Mouse (Mus musculus) heart, embryonic 15.5 days (tissue): ENCODE measurements at regions not wholly inside any gene's neighbourhood (a gene's known extent, or its start where the extent isn't known, plus 50 kb on each side); places are given as distances from the start of the nearest gene placed in this dataset.

Experiments used
- ATAC-seq: fragments of 200-750 bp; cut with Nextera tagmentation; replicated peaks from 2 replicates; pipeline ENCODE4 v1.8.0; 2017; ENCODE audit warnings: low read depth, moderate TSS enrichment; ENCODE audit not compliant: insufficient number of reproducible peaks, insufficient read depth, low FRiP score
- H3K27ac ChIP-seq: fragments of 300-500 bp; sonication (generic); 2 replicates; pipeline ENCODE4 v1.5.1; 2015; ENCODE audit warnings: mild to moderate bottlenecking, inconsistent platforms
- H3K27me3 ChIP-seq: fragments of 300-500 bp; sonication (generic); 2 replicates; pipeline ENCODE4 v1.6.1; 2015; ENCODE audit warnings: inconsistent platforms
- H3K36me3 ChIP-seq: fragments of 300-500 bp; sonication (generic); 2 replicates; pipeline ENCODE4 v1.6.1; 2015; ENCODE audit warnings: mild to moderate bottlenecking, inconsistent platforms
- H3K4me1 ChIP-seq: fragments of 300-500 bp; sonication (generic); replicated peaks from 2 replicates; pipeline ENCODE4 v1.6.1; 2015; ENCODE audit warnings: inconsistent platforms
- H3K4me2 ChIP-seq: fragments of 300-500 bp; sonication (generic); 2 replicates; pipeline ENCODE4 v1.6.1; 2015; ENCODE audit warnings: inconsistent platforms, mild to moderate bottlenecking, moderate library complexity
- H3K4me3 ChIP-seq: fragments of 300-500 bp; sonication (generic); 2 replicates; pipeline ENCODE4 v1.5.1; 2015; ENCODE audit warnings: mild to moderate bottlenecking, inconsistent platforms
- H3K9ac ChIP-seq: fragments of 300-500 bp; sonication (generic); 2 replicates; pipeline ENCODE4 v1.6.1; 2015; ENCODE audit warnings: mild to moderate bottlenecking, inconsistent platforms
- H3K9me3 ChIP-seq: fragments of 300-500 bp; sonication (generic); replicated peaks from 2 replicates; pipeline ENCODE4 v1.6.1; 2016; ENCODE audit warnings: inconsistent platforms
- WGBS: fragments of 180-500 bp; shearing (Covaris S2); methylation state at CpG from one replicate; pipeline ENCODE4 v1.1.7; 2015; ENCODE audit warnings: mixed read lengths; 5-methylcytosine and 5-hydroxymethylcytosine counted together

DNA sequence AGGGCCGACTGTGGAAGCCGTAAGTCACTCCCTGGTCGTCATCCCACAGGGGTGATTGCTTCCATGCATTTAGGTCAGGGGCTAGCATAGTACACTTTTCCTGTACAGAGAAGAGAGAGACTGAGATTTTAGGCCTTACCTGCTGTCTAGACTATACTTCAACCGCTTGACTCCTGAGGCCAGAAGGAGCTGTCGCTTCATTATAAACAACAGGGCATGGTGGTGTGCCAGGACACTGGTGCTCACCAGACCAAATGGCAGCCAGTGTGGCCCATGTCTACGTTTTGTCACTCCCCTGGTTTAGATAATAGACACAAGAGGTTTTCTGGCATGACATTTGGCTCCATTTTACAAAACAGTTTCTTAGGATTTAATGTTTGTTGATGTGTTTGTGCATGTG is 79.4 kb downstream of the Gas1 start:
- no peak overlapping the region for H3K4me2 ChIP-seq
- no peak overlapping the region for H3K27ac ChIP-seq
- no peaks in the 10 kb centered on the region for H3K36me3 ChIP-seq
- 65% methylated on average over 6 of the region's 6 CpGs for WGBS
- no peaks in the 10 kb centered on the region for H3K4me1 ChIP-seq
- H3K27me3 ChIP-seq: no peaks in the 10 kb centered on the region
- H3K9me3 ChIP-seq: no peaks in the 10 kb centered on the region
- H3K4me3 ChIP-seq: no peak overlapping the region
- H3K9ac ChIP-seq: no peak overlapping the region
- ATAC-seq: no peak

DNA sequence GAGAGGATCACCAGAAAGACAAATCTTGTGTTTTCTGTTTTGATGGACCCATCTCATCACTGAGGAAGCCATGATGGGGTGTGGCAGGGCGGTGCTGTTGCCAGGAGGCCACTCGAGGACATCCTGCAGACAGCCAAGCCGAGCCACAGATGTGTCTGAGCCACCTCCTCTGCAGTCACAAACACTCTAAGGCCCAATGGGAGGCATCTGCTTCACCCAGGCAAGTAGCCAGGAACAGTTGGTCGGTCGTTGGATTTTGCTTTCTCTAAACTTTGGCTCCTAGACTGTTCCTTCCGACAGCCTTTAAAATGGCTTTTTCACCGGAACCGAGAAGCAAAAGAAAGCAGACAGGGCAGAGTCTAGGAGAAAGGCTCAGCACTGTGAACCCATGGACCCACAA is 90.5 kb downstream of the Gas1 start:
- Histone ChIP-seq H3K27ac (no peak overlapping the region), H3K4me1 (peaks cover 10% of the 10 kb centered on the region), H3K27me3 (no peaks in the 10 kb centered on the region), H3K4me2 (no peak overlapping the region), H3K9me3 (no peaks in the 10 kb centered on the region), H3K4me3 (no peak overlapping the region), H3K36me3 (no peaks in the 10 kb centered on the region), H3K9ac (no peak overlapping the region)
- no peak for ATAC-seq
- WGBS: 74% methylated on average over 8 of the region's 8 CpGs

DNA sequence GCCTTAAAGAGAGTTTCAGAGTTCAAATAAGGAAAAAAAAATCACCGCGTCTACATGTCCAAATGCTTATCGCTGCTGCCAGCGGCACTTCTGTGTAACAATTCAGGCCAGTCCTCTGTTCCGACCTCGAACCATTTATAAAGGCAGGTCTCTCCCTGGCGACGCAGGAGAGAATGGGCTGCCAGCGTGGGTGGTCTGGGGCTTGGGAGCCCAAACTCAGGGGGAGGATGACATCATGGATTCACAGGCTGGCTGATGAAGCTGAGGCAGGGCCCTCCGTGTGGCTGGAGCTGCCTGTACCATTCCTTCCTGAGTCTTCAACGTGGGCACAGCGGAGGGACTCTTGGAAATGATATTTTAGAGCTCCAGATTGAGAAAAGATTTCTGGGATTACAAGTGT is 92.2 kb downstream of the Gas1 start:
- no peak for ATAC-seq
- Histone ChIP-seq H3K4me2 (peak overlapping the region; percentile 41), H3K9me3 (no peaks in the 10 kb centered on the region), H3K4me1 (peaks cover 10% of the 10 kb centered on the region), H3K36me3 (no peaks in the 10 kb centered on the region), H3K4me3 (no peak overlapping the region), H3K27me3 (no peaks in the 10 kb centered on the region), H3K9ac (0 out of 2 replicates have a peak overlapping the region, but pooled peaks have one; percentile 36), H3K27ac (no peak overlapping the region)
- WGBS: 32% methylated on average over 12 of the region's 12 CpGs

DNA sequence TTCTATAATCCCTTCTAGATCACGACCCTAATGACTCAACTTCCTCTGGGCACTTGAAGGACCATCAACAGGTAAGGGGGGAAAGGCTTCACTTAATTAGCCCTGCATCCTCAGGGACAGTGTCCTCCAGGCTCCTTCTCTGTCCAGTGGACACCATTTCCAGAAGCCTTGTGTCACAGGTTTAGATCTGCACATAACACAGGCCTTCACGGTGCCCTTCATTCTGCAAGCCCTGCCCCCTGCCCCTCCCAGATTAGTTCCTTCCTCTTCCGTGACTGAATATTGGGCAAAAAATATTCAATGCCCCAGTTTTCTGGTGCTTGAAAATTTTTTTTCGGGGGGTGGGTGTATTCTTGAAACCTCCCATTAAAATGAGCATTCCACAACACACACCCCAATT is 92.9 kb downstream of the Gas1 start:
- no peak overlapping the region for H3K4me3 ChIP-seq
- 66% methylated on average over 4 of the region's 4 CpGs for WGBS
- ATAC-seq: no peak
- H3K36me3 ChIP-seq: no peaks in the 10 kb centered on the region
- H3K9me3 ChIP-seq: no peaks in the 10 kb centered on the region
- H3K27me3 ChIP-seq: no peaks in the 10 kb centered on the region
- no peak overlapping the region for H3K27ac ChIP-seq
- no peak overlapping the region for H3K9ac ChIP-seq
- H3K4me1 ChIP-seq: peaks cover 10% of the 10 kb centered on the region
- no peak overlapping the region for H3K4me2 ChIP-seq

DNA sequence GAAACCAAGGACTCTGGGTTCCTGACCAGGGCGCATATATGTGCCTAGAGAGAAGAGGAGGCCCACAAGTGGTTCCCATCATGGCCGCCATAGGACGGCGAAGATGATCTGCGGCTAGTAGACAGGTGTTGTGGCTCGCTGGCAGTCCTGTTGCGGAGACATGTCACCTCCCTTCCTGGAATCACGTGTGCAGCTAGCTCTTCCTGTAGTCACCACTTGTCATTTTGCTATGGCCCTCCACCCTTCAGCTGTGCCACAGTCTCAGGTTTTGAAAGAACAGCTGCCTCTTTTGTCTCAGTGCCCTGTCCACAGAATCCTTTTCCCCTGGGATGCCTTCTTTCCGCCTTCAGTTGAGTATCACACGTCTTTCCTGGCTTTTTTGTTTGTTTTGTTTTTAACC is 97.1 kb downstream of the Gas1 start:
- no peaks in the 10 kb centered on the region for H3K9me3 ChIP-seq
- no peak for ATAC-seq
- H3K4me3 ChIP-seq: no peak overlapping the region
- no peak overlapping the region for H3K4me2 ChIP-seq
- 82% methylated on average over 10 of the region's 10 CpGs for WGBS
- no peaks in the 10 kb centered on the region for H3K27me3 ChIP-seq
- no peak overlapping the region for H3K9ac ChIP-seq
- H3K36me3 ChIP-seq: no peaks in the 10 kb centered on the region
- no peak overlapping the region for H3K27ac ChIP-seq
- peaks cover 11% of the 10 kb centered on the region for H3K4me1 ChIP-seq

DNA sequence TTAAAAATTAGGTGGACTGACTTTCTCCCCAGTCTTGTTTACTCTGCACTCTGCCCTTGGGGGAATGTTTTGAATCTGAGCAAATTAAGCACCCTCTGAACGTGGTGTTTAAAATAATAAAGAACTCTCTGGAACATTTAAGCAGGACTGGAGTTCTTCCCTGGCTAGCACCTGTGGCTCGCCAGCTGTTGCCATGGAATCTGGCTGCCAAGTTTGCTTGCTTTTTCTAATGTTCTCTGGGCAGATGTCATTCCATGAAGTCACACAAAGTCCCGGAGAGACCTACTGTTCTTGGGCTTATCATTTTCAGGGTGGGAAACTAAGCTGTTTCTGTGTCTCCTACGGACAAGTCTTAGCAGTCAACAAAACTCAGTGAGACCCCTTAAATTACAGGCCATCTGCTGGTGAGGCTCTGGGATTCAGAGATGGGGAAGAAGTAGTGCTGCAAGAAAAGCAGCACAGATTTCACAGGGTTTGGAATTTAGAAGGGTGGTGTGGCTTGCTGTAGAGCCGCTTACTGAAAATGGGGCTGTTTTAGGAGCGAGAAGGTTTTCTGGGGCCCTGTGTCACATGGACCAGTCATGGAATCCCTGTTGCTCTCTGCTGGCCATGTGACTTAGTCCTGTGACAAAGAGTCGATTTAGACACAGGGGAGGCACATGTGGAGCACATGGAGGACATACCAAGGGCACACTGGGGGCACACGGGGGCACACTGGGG is 98.7 kb downstream of the Gas1 start:
- no peak overlapping the region for H3K9ac ChIP-seq
- H3K4me2 ChIP-seq: no peak overlapping the region
- no peak overlapping the region for H3K4me3 ChIP-seq
- no peaks in the 10 kb centered on the region for H3K36me3 ChIP-seq
- peaks cover 6% of the 10 kb centered on the region; the same call in 1 of the 2 replicates for H3K4me1 ChIP-seq
- ATAC-seq: no peak
- no peak overlapping the region for H3K27ac ChIP-seq
- H3K9me3 ChIP-seq: no peaks in the 10 kb centered on the region
- WGBS: 75% methylated on average over 8 of the region's 8 CpGs
- H3K27me3 ChIP-seq: no peaks in the 10 kb centered on the region

DNA sequence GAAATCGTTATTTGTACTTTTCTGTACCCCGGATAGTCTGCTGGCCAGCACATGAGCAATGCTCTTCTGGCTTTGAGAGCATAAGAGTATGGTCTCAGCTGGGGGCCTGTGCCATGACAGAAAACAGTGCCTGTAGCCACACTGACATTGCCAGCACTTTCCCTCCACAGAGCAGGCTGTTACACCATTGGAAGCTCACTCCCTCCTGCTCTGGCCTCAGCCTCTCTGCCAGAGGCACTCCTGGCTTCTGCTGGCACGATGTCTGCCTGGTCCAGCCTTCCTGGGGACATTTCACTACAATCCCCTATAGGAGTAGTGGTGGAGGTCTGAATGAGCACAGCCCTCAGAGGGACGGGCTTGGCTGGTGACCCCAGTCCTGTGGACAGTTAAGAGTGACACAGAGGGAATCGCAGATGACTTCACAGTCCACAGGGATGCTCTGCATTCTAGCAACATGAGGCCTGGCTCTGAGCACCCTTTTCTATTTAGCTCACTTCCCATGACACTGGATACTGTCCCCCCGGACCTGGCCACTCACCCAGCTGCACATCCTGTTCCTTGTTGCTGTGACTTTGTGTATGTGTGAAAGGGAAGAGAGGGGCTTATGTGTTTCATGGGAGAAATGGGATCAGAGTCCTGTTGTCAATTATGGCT is 100.9 kb downstream of the Gas1 start:
- Histone ChIP-seq H3K36me3 (no peaks in the 10 kb centered on the region), H3K9me3 (no peaks in the 10 kb centered on the region), H3K4me3 (no peak overlapping the region), H3K27me3 (no peaks in the 10 kb centered on the region), H3K4me2 (no peak overlapping the region), H3K9ac (no peak overlapping the region), H3K27ac (no peak overlapping the region), H3K4me1 (peaks cover 6% of the 10 kb centered on the region; the same call in 1 of the 2 replicates)
- WGBS: 41% methylated on average over 6 of the region's 6 CpGs
- ATAC-seq: no peak

DNA sequence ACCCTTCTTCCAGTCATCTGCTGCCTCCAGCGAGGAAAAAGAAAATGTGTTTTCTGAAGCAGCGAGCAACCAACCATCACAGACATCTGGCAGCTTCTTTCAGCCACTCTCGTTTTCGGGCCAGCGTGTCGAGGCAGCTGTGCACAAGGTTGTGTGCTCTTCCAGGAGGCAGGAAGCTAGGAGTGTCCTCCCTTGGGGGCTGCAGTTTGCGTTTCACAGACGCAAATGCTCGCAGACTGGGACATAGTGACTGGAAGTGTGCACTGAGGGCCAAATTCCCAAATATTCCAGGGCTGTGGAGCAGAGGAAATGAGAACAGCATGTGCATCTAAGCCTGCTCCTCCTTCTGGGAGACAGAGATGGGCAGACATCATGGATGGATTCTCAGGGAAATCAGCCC is 105.6 kb downstream of the Gas1 start:
- Histone ChIP-seq H3K9ac (no peak overlapping the region), H3K4me1 (peaks cover 12% of the 10 kb centered on the region; the same call in 1 of the 2 replicates), H3K4me2 (no peak overlapping the region), H3K9me3 (no peaks in the 10 kb centered on the region), H3K36me3 (no peaks in the 10 kb centered on the region), H3K27ac (no peak overlapping the region), H3K27me3 (no peaks in the 10 kb centered on the region), H3K4me3 (no peak overlapping the region)
- 55% methylated on average over 9 of the region's 9 CpGs for WGBS
- ATAC-seq: no peak

DNA sequence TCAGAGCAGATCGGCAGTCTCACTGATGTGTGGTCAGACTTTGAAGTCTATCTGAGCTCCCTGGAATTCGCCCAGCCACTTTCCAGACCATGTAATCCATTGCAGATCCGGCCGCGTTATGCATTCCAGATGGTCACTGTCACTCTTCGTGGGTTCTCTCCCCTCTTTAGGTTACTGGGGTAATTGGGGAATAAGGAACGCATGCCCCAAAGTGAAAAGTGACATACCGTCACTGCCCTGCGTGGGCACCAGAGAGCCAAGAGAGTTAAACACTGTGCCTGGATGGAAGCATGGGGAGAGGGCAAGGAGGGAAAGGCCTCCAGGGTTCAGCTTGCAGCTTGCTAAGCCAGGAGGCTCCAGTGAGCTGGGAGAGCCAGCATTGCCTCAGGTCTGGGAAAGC is 108.0 kb downstream of the Gas1 start:
- Histone ChIP-seq H3K9ac (no peak overlapping the region), H3K9me3 (no peaks in the 10 kb centered on the region), H3K36me3 (no peaks in the 10 kb centered on the region), H3K4me1 (peaks cover 8% of the 10 kb centered on the region; the same call in 1 of the 2 replicates), H3K4me2 (0 out of 2 replicates have a peak overlapping the region, but pooled peaks have one; percentile 12), H3K27ac (no peak overlapping the region; the same call in 1 of the 2 replicates), H3K4me3 (no peak overlapping the region), H3K27me3 (no peaks in the 10 kb centered on the region)
- WGBS: 31% methylated on average over 9 of the region's 9 CpGs
- ATAC-seq: no peak

DNA sequence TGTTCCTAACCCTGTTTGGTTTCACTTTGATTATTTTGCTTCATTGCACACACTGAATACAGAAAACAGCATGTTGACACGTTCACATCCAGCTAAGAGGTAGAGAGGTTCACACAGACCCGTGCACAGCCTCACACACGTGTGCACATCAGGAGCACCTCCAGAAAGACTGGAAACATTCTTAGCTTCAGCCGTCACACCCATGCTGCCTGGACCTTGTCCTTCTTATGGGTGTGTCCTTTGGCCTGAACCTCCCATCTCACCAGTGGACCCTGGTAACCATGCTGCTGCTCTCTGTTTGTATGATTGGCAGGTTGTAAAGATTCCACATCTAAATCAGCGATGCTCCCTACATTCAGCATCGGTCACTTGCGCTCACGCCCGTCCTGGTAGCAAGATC is 109.8 kb downstream of the Gas1 start:
- 79% methylated on average over 9 of the region's 9 CpGs for WGBS
- no peak for ATAC-seq
- no peak overlapping the region for H3K4me3 ChIP-seq
- H3K4me2 ChIP-seq: no peak overlapping the region
- no peak overlapping the region for H3K27ac ChIP-seq
- H3K36me3 ChIP-seq: no peaks in the 10 kb centered on the region
- peaks cover 8% of the 10 kb centered on the region; the same call in 1 of the 2 replicates for H3K4me1 ChIP-seq
- H3K27me3 ChIP-seq: no peaks in the 10 kb centered on the region
- H3K9me3 ChIP-seq: no peaks in the 10 kb centered on the region
- no peak overlapping the region for H3K9ac ChIP-seq

DNA sequence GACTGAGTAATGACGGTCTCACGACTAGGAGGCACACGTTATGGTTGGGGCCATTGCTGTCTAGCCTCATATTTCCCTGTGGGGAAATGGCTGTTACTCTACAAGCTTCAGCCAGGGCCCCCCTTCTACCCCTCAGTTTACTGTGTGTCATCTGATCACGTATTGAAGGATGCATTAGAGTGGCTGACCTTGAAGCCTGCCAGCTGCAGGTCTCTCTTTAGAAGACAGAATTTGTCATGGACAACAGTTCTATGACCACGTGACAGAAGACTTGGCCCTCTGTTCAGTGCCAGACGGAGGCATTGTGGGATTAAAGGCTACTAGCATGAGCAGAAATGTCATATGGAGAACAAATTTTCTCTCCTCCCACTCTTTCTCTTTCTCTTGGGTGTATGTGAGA is 115.6 kb downstream of the Gas1 start:
- Histone ChIP-seq H3K27ac (no peak overlapping the region), H3K9me3 (no peaks in the 10 kb centered on the region), H3K27me3 (no peaks in the 10 kb centered on the region), H3K9ac (no peak overlapping the region), H3K4me3 (no peak overlapping the region), H3K4me2 (no peak overlapping the region), H3K4me1 (no peaks in the 10 kb centered on the region), H3K36me3 (no peaks in the 10 kb centered on the region)
- no peak for ATAC-seq
- WGBS: 71% methylated on average over 6 of the region's 6 CpGs

DNA sequence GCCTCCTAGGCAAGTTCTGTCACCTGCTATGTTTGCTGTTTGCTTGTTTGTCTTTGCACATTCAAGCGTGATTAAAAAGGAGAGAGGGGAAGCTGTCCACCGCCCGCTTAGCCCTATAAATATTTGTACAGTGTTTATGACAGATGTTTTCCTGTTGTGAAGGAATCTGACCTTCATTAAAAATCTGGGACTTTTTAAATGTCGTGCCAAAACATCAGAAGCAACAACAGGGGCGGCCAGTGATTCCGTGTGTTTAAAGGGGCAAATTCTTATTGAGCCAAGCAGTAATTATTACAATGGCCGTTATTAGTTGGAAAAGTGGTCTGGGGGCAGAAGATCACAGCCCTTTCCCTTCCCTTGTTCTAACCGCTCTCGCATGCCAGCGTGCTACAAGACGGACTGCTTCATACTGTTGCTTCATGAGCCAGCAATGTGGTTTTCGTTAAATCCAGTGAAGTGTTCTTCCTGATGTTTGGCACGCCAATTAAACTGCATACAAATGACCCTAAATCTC is 119.3 kb downstream of the Gas1 start:
- no peak for ATAC-seq
- 66% methylated on average over 13 of the region's 13 CpGs for WGBS

More for the DNA sequence above, 119.3 kb downstream of the Gas1 start:
- Histone ChIP-seq H3K9ac (no peak overlapping the region), H3K27me3 (no peaks in the 10 kb centered on the region), H3K27ac (no peak overlapping the region), H3K4me1 (no peaks in the 10 kb centered on the region), H3K4me2 (no peak overlapping the region), H3K36me3 (no peaks in the 10 kb centered on the region), H3K9me3 (no peaks in the 10 kb centered on the region), H3K4me3 (no peak overlapping the region)
